Mouse (Mus musculus) gastrocnemius, postnatal 14 days (tissue): ENCODE measurements at regions not wholly inside any gene's neighbourhood (a gene's known extent, or its start where the extent isn't known, plus 50 kb on each side); places are given as distances from the start of the nearest gene placed in this dataset.
A peak's percentile ranks its signal among the peaks of the same experiment; 100 is the strongest.

ENCODE experiments used
- DNase-seq: peaks from one replicate; pipeline ENCODE4 v3.0.0; 2021; ENCODE audit warnings: mixed read lengths
- intact Hi-C: fragments of 180-260 bp; cut with DNase I; formaldehyde crosslinking; loops from one replicate; pipeline ENCODE4 v1.15.1; 2025; ENCODE audit warnings: low total_unique reads

GRCm38 (mm10) chr9:26383996-26384395, 349.5 kb upstream of the B3gat1 start:
- no peak for DNase-seq
- intact Hi-C loops, result no loop called here

- intact Hi-C loops, result no loop called here
- no peak for DNase-seq
These were observed 334.9 kb upstream of the B3gat1 start for GRCm38 (mm10) chr9:26398635-26399034.

- intact Hi-C loops, result no loop called here
- DNase-seq, result no peak
These were observed 310.4 kb upstream of the B3gat1 start for GRCm38 (mm10) chr9:26422897-26423823.

DNA sequence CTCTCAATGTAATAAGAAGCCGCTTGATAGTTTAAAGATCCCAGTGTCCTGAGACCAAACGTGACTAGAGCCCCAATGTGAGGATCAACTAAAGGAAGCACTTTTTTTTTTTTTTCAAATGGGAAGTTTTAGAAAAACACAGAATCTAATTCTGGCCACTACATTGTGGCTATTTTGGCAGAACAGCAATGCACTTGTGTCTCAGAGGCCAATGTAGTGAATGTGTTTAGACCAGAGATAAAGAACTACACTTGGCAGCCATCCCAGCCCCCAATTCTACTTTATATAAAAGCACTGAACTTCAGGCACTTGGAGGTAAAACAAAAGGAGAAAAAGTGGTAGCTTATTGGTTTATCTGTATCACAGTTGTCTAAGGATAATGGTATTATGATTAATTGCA, 298.0 kb upstream of the B3gat1 start:
- no peak for DNase-seq
- intact Hi-C loops, result no loop called here

DNA sequence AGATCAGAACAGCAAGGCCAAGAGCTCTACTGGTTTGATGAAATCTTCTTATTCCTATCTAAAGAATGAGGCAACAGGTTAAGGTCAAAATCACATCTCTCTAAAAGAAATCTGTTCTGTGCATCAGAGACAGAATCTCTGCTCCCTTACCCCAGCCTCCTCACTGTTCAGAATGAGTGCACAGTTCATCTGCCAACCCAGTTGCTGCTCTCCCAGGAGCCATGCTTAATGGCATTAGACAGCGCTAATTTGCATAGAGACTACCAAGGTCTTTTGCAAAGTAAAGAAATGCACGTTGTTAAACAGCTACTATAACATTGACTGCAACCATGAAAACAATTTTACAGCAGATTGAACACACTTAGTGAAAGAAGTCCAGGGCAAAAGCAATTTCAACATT, 296.3 kb upstream of the B3gat1 start:
- DNase-seq, result no peak
- intact Hi-C loops, result no loop called here

DNA sequence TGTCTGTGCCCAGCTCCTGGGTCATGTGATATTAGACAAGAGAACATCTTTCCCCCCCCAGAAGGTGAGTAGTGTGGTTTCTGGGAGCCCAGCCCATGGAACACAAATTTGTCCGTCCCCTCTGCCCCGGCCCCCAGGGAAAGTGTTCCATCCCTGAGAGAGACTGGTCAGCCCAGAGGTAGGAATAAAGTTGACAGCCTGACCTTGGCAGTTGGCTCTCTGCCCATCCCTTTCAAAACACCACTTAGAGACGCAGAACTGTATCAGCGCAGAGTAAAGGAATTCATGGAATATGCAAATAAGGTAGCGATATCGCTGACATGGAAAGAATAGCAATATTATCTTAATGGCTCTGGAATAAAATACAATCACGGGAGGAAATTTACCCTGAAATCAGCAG, 279.6 kb upstream of the B3gat1 start:
- DNase-seq, result no peak
- intact Hi-C loops, result no loop called here

GRCm38 (mm10) chr9:26461081-26461480, 272.4 kb upstream of the B3gat1 start:
- intact Hi-C loops, result no loop called here
- DNase-seq, result no peak

GRCm38 (mm10) chr9:26470694-26471392, 262.7 kb upstream of the B3gat1 start:
- no peak for DNase-seq
- intact Hi-C loops, result no loop called here

- intact Hi-C loops, result no loop called here
- DNase-seq, result peak; percentile 31
These were observed 257.2 kb upstream of the B3gat1 start for GRCm38 (mm10) chr9:26476341-26476740.

- DNase-seq, result peak; percentile 4
- intact Hi-C loops, result no loop called here
These were observed 252.6 kb upstream of the B3gat1 start for GRCm38 (mm10) chr9:26480881-26481280.

- intact Hi-C loops, result no loop called here
These were observed 251.6 kb upstream of the B3gat1 start for GRCm38 (mm10) chr9:26481890-26482289.

GRCm38 (mm10) chr9:26493740-26494139, 239.8 kb upstream of the B3gat1 start:
- no peak for DNase-seq
- intact Hi-C loops, result no loop called here

More at GRCm38 (mm10) chr9:26481890-26482289, 251.6 kb upstream of the B3gat1 start:
- DNase-seq, result no peak

DNA sequence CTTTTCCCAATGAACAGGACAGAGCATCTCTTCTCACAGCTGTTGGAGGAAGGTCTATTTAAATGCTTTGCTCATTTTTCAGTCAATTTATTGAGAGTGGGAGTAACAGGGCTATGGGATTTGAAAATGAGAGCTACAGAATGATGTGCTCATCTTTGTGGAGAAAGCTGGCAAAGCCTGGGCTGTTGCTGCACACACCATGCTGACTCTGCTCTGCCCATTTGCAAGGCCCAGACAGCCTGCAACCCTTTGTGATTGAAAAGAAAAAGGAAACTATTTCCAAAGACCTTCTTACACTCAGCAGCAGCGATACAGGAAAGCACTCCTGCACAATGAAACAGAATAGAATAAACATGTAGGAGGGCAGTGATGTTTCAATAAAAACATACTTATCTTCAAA, 231.5 kb upstream of the B3gat1 start:
- intact Hi-C loops, result no loop called here
- no peak for DNase-seq

DNA sequence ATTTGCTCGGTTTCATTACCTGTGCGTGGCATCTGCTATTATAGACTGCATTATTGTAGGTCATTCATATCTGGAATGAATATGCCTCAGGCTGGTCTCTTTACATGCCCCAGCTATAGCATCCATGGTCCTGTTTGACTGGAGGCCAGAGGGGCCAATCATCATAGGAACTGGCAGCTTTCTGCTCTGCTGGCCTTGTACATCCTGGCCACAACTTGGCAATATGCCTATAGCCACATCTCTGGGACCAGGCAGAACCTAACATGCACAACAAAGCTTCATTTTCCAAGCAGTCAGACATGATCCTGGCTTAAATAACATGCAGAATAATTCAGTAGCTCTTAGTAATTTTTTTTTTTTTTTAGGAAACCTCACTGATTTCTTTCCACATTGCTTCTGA, 227.6 kb upstream of the B3gat1 start:
- intact Hi-C loops, result no loop called here

DNA sequence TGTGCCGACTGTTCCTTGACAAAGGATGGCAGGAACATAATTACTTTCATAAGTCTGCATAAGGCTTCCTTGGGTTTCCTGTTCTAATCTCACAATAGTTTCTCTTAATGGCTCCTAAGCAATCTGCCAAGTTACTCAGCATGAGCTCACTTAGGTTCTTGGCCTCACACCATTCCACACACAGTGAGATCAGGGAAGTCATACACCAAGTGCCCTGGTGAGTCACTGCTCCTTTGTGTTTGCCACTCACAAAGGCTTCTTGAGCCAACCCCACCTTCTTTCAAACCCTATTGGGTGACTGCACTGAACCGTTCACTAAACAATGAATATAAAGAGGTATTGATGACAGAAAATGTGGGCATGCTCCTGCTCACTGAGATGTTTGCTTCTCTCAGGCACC, 214.9 kb upstream of the B3gat1 start:
- no peak for DNase-seq
- intact Hi-C loops, result no loop called here

More for the DNA sequence above, 227.6 kb upstream of the B3gat1 start:
- no peak for DNase-seq

GRCm38 (mm10) chr9:26519581-26520501, 213.7 kb upstream of the B3gat1 start:
- peak; percentile 35 for DNase-seq
- intact Hi-C loops, result no loop called here

- DNase-seq, result no peak
- intact Hi-C loops, result no loop called here
These were observed 209.4 kb upstream of the B3gat1 start for GRCm38 (mm10) chr9:26524089-26524488.

GRCm38 (mm10) chr9:26528761-26529160, 204.8 kb upstream of the B3gat1 start:
- DNase-seq, result no peak
- intact Hi-C loops, result no loop called here

GRCm38 (mm10) chr9:26539042-26539441, 194.5 kb upstream of the B3gat1 start:
- no peak for DNase-seq
- intact Hi-C loops, result no loop called here
